Mouse (Mus musculus): Measurements from ENCODE around the gene Crym. TPM values are rescaled to one million over a fixed set of nuclear protein-coding genes. Genes with fewer than 3 reads are reported as not detected.

Gene Crym
- polyA plus RNA-seq, 1 experiment from 2014 or later: 1.4 TPM

- H3K4me1 ChIP-seq (replicated peaks; ENCODE audit: control insufficient read depth, insufficient read depth, low read length): no peaks in the 10 kb centered on the region
- H3K4me2 ChIP-seq (ENCODE audit: low read length): peak overlapping the region; percentile 37
- ATAC-seq (replicated peaks; ENCODE audit: low FRiP score, low TSS enrichment, low read depth) (no peak), DNase-seq (ENCODE audit: low spot score) (no peak)
- no peaks in the 10 kb centered on the region for H3K27me3 ChIP-seq (replicated peaks; ENCODE audit: control insufficient read depth, insufficient read depth, low read length)
- no peak overlapping the region for H3K27ac ChIP-seq (ENCODE audit: low read depth)
- H3K9me3 ChIP-seq (ENCODE audit: control insufficient read depth, low read length): no peaks in the 10 kb centered on the region
- H3K36me3 ChIP-seq (ENCODE audit: control insufficient read depth, insufficient read depth, low read length): no peaks in the 10 kb centered on the region
- peak overlapping the region; percentile 24 for H3K4me3 ChIP-seq (ENCODE audit: low read depth, low read length)
- WGBS: 72% methylated on average over 11 of the region's 11 CpGs
- H3K9ac ChIP-seq (ENCODE audit: low read length): no peak overlapping the region
Observed at GRCm38 (mm10) chr7:120174723-120175504, 27.0 kb downstream of the Crym start.

GRCm38 (mm10) chr7:120173603-120174244, 28.2 kb downstream of the Crym start, which contains the start of gene Anks4b:
TSS of gene Anks4b (plus strand) at chr7:120173858.
- Histone ChIP-seq H3K27ac (ENCODE audit: low read depth) (no peak within 1 kb of the TSS), H3K4me2 (ENCODE audit: low read length) (peak within 1 kb of the TSS; percentile 37)

GRCm38 (mm10) chr7:120172188-120172700, 29.7 kb downstream of the Crym start:
- Histone ChIP-seq H3K27ac (ENCODE audit: low read depth) (no peak overlapping the region), H3K4me2 (ENCODE audit: low read length) (no peak overlapping the region), H3K9ac (ENCODE audit: low read length) (no peak overlapping the region), H3K9me3 (ENCODE audit: control insufficient read depth, low read length) (no peaks in the 10 kb centered on the region), H3K36me3 (ENCODE audit: control insufficient read depth, insufficient read depth, low read length) (no peaks in the 10 kb centered on the region), H3K4me3 (ENCODE audit: low read depth, low read length) (no peak overlapping the region), H3K4me1 (replicated peaks; ENCODE audit: control insufficient read depth, insufficient read depth, low read length) (no peaks in the 10 kb centered on the region), H3K27me3 (replicated peaks; ENCODE audit: control insufficient read depth, insufficient read depth, low read length) (no peaks in the 10 kb centered on the region)
- WGBS: 89% methylated on average over 1 of the region's 1 CpGs
- ATAC-seq (replicated peaks; ENCODE audit: low FRiP score, low TSS enrichment, low read depth): no peak
- no peak for DNase-seq (ENCODE audit: low spot score)

More at GRCm38 (mm10) chr7:120173603-120174244, 28.2 kb downstream of the Crym start, which contains the start of gene Anks4b:
- no peaks in the 10 kb centered on the region for H3K27me3 ChIP-seq (replicated peaks; ENCODE audit: control insufficient read depth, insufficient read depth, low read length)
- H3K36me3 ChIP-seq (ENCODE audit: control insufficient read depth, insufficient read depth, low read length): no peaks in the 10 kb centered on the region
- H3K9me3 ChIP-seq (ENCODE audit: control insufficient read depth, low read length): no peaks in the 10 kb centered on the region
- DNase-seq (ENCODE audit: low spot score) (peak; percentile 63), ATAC-seq (replicated peaks; ENCODE audit: low FRiP score, low TSS enrichment, low read depth) (peak; percentile 81)
- H3K9ac ChIP-seq (ENCODE audit: low read length): no peak within 1 kb of the TSS
- H3K4me3 ChIP-seq (ENCODE audit: low read depth, low read length): peak within 1 kb of the TSS; percentile 24
- 72% methylated on average over 10 of the region's 10 CpGs for WGBS
- no peaks in the 10 kb centered on the region for H3K4me1 ChIP-seq (replicated peaks; ENCODE audit: control insufficient read depth, insufficient read depth, low read length)

GRCm38 (mm10) chr7:120163581-120164251, 38.2 kb downstream of the Crym start:
- no peaks in the 10 kb centered on the region for H3K36me3 ChIP-seq (ENCODE audit: control insufficient read depth, insufficient read depth, low read length)
- no peaks in the 10 kb centered on the region for H3K9me3 ChIP-seq (ENCODE audit: control insufficient read depth, low read length)
- no peak overlapping the region for H3K4me2 ChIP-seq (ENCODE audit: low read length)
- H3K4me1 ChIP-seq (replicated peaks; ENCODE audit: control insufficient read depth, insufficient read depth, low read length): no peaks in the 10 kb centered on the region
- 90% methylated on average over 11 of the region's 11 CpGs for WGBS
- H3K27ac ChIP-seq (ENCODE audit: low read depth): no peak overlapping the region
- H3K4me3 ChIP-seq (ENCODE audit: low read depth, low read length): no peak overlapping the region
- H3K9ac ChIP-seq (ENCODE audit: low read length): no peak overlapping the region
- ATAC-seq (replicated peaks; ENCODE audit: low FRiP score, low TSS enrichment, low read depth): no peak
- no peak for DNase-seq (ENCODE audit: low spot score)
- no peaks in the 10 kb centered on the region for H3K27me3 ChIP-seq (replicated peaks; ENCODE audit: control insufficient read depth, insufficient read depth, low read length)

GRCm38 (mm10) chr7:120158121-120158613, 43.7 kb downstream of the Crym start:
- H3K4me3 ChIP-seq (ENCODE audit: low read depth, low read length): no peak overlapping the region
- no peaks in the 10 kb centered on the region for H3K4me1 ChIP-seq (replicated peaks; ENCODE audit: control insufficient read depth, insufficient read depth, low read length)
- H3K27me3 ChIP-seq (replicated peaks; ENCODE audit: control insufficient read depth, insufficient read depth, low read length): no peaks in the 10 kb centered on the region
- no peaks in the 10 kb centered on the region for H3K9me3 ChIP-seq (ENCODE audit: control insufficient read depth, low read length)
- H3K4me2 ChIP-seq (ENCODE audit: low read length): no peak overlapping the region
- H3K27ac ChIP-seq (ENCODE audit: low read depth): no peak overlapping the region
- 28% methylated on average over 4 of the region's 4 CpGs for WGBS
- H3K36me3 ChIP-seq (ENCODE audit: control insufficient read depth, insufficient read depth, low read length): no peaks in the 10 kb centered on the region
- ATAC-seq (replicated peaks; ENCODE audit: low FRiP score, low TSS enrichment, low read depth): peak; percentile 88
- no peak for DNase-seq (ENCODE audit: low spot score)
- no peak overlapping the region for H3K9ac ChIP-seq (ENCODE audit: low read length)

GRCm38 (mm10) chr7:120157575-120158061, 44.3 kb downstream of the Crym start:
- Histone ChIP-seq H3K27me3 (replicated peaks; ENCODE audit: control insufficient read depth, insufficient read depth, low read length) (no peaks in the 10 kb centered on the region), H3K27ac (ENCODE audit: low read depth) (no peak overlapping the region), H3K4me3 (ENCODE audit: low read depth, low read length) (no peak overlapping the region), H3K9ac (ENCODE audit: low read length) (no peak overlapping the region), H3K4me1 (replicated peaks; ENCODE audit: control insufficient read depth, insufficient read depth, low read length) (no peaks in the 10 kb centered on the region), H3K9me3 (ENCODE audit: control insufficient read depth, low read length) (no peaks in the 10 kb centered on the region), H3K4me2 (ENCODE audit: low read length) (no peak overlapping the region), H3K36me3 (ENCODE audit: control insufficient read depth, insufficient read depth, low read length) (no peaks in the 10 kb centered on the region)
- ATAC-seq (replicated peaks; ENCODE audit: low FRiP score, low TSS enrichment, low read depth) (no peak), DNase-seq (ENCODE audit: low spot score) (no peak)
- WGBS: 67% methylated on average over 5 of the region's 5 CpGs

- Histone ChIP-seq H3K4me2 (ENCODE audit: low read length) (no peak overlapping the region), H3K36me3 (ENCODE audit: control insufficient read depth, insufficient read depth, low read length) (no peaks in the 10 kb centered on the region), H3K9ac (ENCODE audit: low read length) (no peak overlapping the region), H3K27me3 (replicated peaks; ENCODE audit: control insufficient read depth, insufficient read depth, low read length) (no peaks in the 10 kb centered on the region), H3K9me3 (ENCODE audit: control insufficient read depth, low read length) (no peaks in the 10 kb centered on the region), H3K4me1 (replicated peaks; ENCODE audit: control insufficient read depth, insufficient read depth, low read length) (no peaks in the 10 kb centered on the region), H3K27ac (ENCODE audit: low read depth) (no peak overlapping the region), H3K4me3 (ENCODE audit: low read depth, low read length) (no peak overlapping the region)
- DNase-seq (ENCODE audit: low spot score): no peak
- WGBS: 46% methylated on average over 2 of the region's 2 CpGs
- ATAC-seq (replicated peaks; ENCODE audit: low FRiP score, low TSS enrichment, low read depth): no peak
Observed at GRCm38 (mm10) chr7:120156841-120157409, 45.0 kb downstream of the Crym start.

GRCm38 (mm10) chr7:120150898-120151297, 51.0 kb downstream of the Crym start:
- Histone ChIP-seq H3K9me3 (ENCODE audit: control insufficient read depth, low read length) (no peaks in the 10 kb centered on the region), H3K9ac (ENCODE audit: low read length) (no peak overlapping the region), H3K4me3 (ENCODE audit: low read depth, low read length) (no peak overlapping the region), H3K27me3 (replicated peaks; ENCODE audit: control insufficient read depth, insufficient read depth, low read length) (no peaks in the 10 kb centered on the region), H3K27ac (ENCODE audit: low read depth) (no peak overlapping the region), H3K36me3 (ENCODE audit: control insufficient read depth, insufficient read depth, low read length) (no peaks in the 10 kb centered on the region), H3K4me2 (ENCODE audit: low read length) (no peak overlapping the region), H3K4me1 (replicated peaks; ENCODE audit: control insufficient read depth, insufficient read depth, low read length) (no peaks in the 10 kb centered on the region)
- WGBS: 91% methylated on average over 2 of the region's 2 CpGs
- ATAC-seq (replicated peaks; ENCODE audit: low FRiP score, low TSS enrichment, low read depth) (no peak), DNase-seq (ENCODE audit: low spot score) (no peak)

All from intestine, embryonic 14.5 days (tissue).